Mouse (Mus musculus) midbrain, embryonic 16.5 days (tissue): ENCODE data around the gene Mum1. TPM values are rescaled to one million over a fixed set of nuclear protein-coding genes. Genes with fewer than 3 reads are reported as not detected.

Experiments
- ATAC-seq: fragments of 200-750 bp; cut with Nextera tagmentation; 2 replicates; pipeline ENCODE4 v1.8.0; 2017; ENCODE audit warnings: moderate TSS enrichment
- H3K27ac ChIP-seq: fragments of 300-500 bp; sonication (generic); 2 replicates; pipeline ENCODE4 v1.5.1; 2014; ENCODE audit warnings: mild to moderate bottlenecking, low read length, mixed read lengths
- H3K27me3 ChIP-seq: fragments of 300-500 bp; sonication (generic); 2 replicates; pipeline ENCODE4 v1.6.1; 2014; ENCODE audit warnings: low read depth, low read length, mixed read lengths; ENCODE audit not compliant: control insufficient read depth, insufficient read depth
- H3K36me3 ChIP-seq: fragments of 300-500 bp; sonication (generic); 2 replicates; pipeline ENCODE4 v1.6.1; 2014; ENCODE audit warnings: mild to moderate bottlenecking, low read length, moderate library complexity, mixed read lengths; ENCODE audit not compliant: control insufficient read depth, insufficient read depth
- H3K4me1 ChIP-seq: fragments of 300-500 bp; sonication (generic); 2 replicates; pipeline ENCODE4 v1.6.1; 2014; ENCODE audit warnings: mild to moderate bottlenecking, low read length, mixed read lengths; ENCODE audit not compliant: control insufficient read depth, insufficient read depth
- H3K4me2 ChIP-seq: fragments of 300-500 bp; sonication (generic); 2 replicates; pipeline ENCODE4 v1.6.1; 2014; ENCODE audit warnings: mild to moderate bottlenecking, low read length, mixed read lengths
- H3K4me3 ChIP-seq: fragments of 300-500 bp; sonication (generic); 2 replicates; pipeline ENCODE4 v1.5.1; 2014; ENCODE audit warnings: low read depth, mild to moderate bottlenecking, low read length, moderate library complexity, mixed read lengths
- H3K9ac ChIP-seq: fragments of 300-500 bp; sonication (generic); 2 replicates; pipeline ENCODE4 v1.6.1; 2014; ENCODE audit warnings: low read depth, low read length, mixed read lengths
- H3K9me3 ChIP-seq: fragments of 300-500 bp; sonication (generic); replicated peaks from 2 replicates; pipeline ENCODE4 v1.6.1; 2014; ENCODE audit warnings: mild to moderate bottlenecking, low read length, mixed read lengths; ENCODE audit not compliant: control insufficient read depth, poor library complexity, severe bottlenecking
- WGBS: fragments of 180-500 bp; shearing (Covaris S2); extraction: QIAGEN DNeasy Blood & Tissue Kit; methylation state at CpG from one replicate; pipeline ENCODE4 v1.1.7; 2014; 5-methylcytosine and 5-hydroxymethylcytosine counted together
- polyA plus RNA-seq: library from polyadenylated mRNA; unstranded; fragments of >200 nt; fragmentation: Nextera tagmentation; extraction: Ambion mirVana; gene quantifications from 2 replicates; pipeline ENCODE4 v1.2.1, GENCODE M21; 2015

Gene Mum1
- polyA plus RNA-seq, 1 experiment from 2014 or later, result 51.1 TPM

DNA sequence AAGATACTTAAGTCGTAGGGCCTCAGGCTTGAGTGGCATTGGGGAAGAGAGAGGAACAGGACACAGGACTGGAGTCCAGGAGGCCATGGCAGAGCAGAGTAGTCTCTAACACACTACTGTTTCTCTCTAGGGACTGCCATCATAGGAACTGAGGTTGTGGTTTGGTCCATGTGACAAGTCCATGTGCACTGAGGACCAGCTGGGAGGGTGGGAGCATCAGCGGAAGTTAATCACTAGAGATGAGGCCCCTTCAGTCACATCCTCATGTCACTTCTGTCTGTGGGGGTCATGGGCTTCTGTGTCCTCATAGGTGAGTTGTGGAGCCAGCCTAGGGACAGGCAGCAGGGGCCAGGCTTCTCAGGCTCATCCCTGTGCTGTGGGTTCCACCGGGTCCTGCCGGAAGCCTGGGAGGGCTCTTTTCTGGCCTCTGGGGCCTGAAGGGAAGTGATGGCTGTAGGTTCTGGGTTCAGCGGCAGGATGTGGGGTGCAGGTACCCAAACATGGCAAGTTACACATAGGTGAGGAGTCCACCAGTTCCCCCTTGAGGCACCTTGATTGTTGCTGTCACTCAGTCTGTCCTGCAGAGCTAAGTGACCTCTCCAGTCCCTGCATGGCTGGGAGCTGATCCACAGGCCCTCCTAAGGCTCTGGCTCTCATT, 45.1 kb downstream of the Mum1 start:
- Histone ChIP-seq H3K9me3 (no peaks in the 10 kb centered on the region), H3K4me1 (peaks cover 40% of the 10 kb centered on the region), H3K27me3 (no peaks in the 10 kb centered on the region), H3K4me3 (no peak overlapping the region), H3K27ac (no peak overlapping the region), H3K4me2 (no peak overlapping the region), H3K36me3 (peaks cover 5% of the 10 kb centered on the region; the same call in 1 of the 2 replicates), H3K9ac (0 out of 2 replicates have a peak overlapping the region, but pooled peaks have one; percentile 4)
- WGBS, result 85% methylated on average over 5 of the region's 5 CpGs
- ATAC-seq, result no peak

GRCm38 (mm10) chr10:80271870-80272585, 45.8 kb downstream of the Mum1 start:
- 88% methylated on average over 8 of the region's 8 CpGs for WGBS
- no peak for ATAC-seq
- Histone ChIP-seq H3K27me3 (no peaks in the 10 kb centered on the region), H3K27ac (no peak overlapping the region), H3K36me3 (peaks cover 7% of the 10 kb centered on the region), H3K4me3 (no peak overlapping the region), H3K9me3 (no peaks in the 10 kb centered on the region), H3K9ac (no peak overlapping the region), H3K4me1 (peaks cover 33% of the 10 kb centered on the region), H3K4me2 (no peak overlapping the region)

DNA sequence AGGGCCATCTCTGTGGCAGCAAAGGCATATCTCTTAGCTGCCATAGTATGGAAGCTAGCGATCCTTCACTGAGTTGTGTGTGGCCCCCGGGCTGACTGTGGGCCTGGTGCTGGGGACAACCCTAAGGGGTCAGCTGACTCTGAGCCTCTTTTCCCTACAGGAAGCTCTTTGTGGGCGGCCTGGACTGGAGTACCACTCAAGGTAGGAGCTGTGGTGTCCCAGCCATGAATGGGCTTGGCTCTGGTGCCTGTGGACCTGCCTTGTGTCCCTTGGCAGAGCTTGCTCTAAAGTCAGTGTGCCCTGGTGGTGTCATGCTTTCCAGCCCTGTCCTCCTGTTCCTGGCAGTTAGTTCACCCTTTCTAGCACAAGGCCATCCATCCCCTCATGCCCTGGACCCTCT, 47.6 kb downstream of the Mum1 start:
- Histone ChIP-seq H3K9ac (no peak overlapping the region), H3K27me3 (no peaks in the 10 kb centered on the region), H3K4me1 (peaks cover 17% of the 10 kb centered on the region), H3K36me3 (peaks cover 25% of the 10 kb centered on the region), H3K27ac (no peak overlapping the region), H3K9me3 (no peaks in the 10 kb centered on the region), H3K4me3 (no peak overlapping the region), H3K4me2 (no peak overlapping the region)
- ATAC-seq, result no peak
- WGBS, result 95% methylated on average over 3 of the region's 3 CpGs

DNA sequence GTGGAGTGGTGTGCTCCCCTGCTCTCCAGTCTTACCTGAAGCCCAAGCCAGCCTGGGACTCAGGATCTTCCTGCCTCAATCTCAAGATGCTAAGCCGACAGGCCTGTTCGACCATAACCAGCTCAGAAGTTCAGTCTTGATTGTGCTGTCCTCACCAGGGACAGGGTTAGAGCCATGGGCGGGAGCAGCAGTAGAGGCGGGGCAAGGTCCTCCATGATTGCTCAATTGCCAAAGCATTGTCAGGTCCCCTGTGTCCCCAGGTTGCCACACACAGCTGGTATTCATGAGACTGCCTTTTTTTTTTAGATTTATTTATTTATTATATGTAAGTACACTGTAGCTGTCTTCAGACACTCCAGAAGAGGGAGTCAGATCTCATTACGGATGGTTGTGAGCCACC, 50.0 kb downstream of the Mum1 start:
- Histone ChIP-seq H3K9me3 (no peaks in the 10 kb centered on the region), H3K27me3 (no peaks in the 10 kb centered on the region), H3K36me3 (peaks cover 39% of the 10 kb centered on the region), H3K27ac (no peak overlapping the region), H3K9ac (no peak overlapping the region), H3K4me2 (no peak overlapping the region), H3K4me1 (no peaks in the 10 kb centered on the region; the same call in 1 of the 2 replicates), H3K4me3 (no peak overlapping the region)
- ATAC-seq, result no peak
- 94% methylated on average over 4 of the region's 5 CpGs for WGBS

DNA sequence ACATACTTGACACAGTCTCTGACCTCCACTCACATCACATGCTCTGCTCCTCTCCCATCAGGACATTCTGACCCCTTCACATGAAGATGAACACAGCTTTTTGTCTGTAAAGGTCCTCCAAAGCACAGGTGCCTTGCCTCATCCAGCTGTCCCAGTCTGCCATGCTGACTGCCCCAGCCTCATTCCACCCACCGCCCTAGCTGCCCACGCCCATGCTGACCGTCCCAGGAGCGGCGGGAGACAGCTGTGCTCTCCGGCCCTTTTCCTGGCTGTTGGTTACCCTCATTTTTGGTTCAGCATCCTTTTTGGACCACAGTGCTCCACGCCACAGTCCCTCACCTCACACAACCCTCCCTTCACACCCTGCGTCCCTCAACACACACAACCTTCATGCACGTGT, 52.2 kb downstream of the Mum1 start:
- 94% methylated on average over 9 of the region's 9 CpGs for WGBS
- H3K36me3 ChIP-seq, result peaks cover 47% of the 10 kb centered on the region
- no peak overlapping the region for H3K27ac ChIP-seq
- no peak overlapping the region for H3K9ac ChIP-seq
- H3K4me3 ChIP-seq, result no peak overlapping the region
- H3K27me3 ChIP-seq, result no peaks in the 10 kb centered on the region
- no peak for ATAC-seq
- no peaks in the 10 kb centered on the region for H3K9me3 ChIP-seq
- no peaks in the 10 kb centered on the region for H3K4me1 ChIP-seq
- H3K4me2 ChIP-seq, result no peak overlapping the region

DNA sequence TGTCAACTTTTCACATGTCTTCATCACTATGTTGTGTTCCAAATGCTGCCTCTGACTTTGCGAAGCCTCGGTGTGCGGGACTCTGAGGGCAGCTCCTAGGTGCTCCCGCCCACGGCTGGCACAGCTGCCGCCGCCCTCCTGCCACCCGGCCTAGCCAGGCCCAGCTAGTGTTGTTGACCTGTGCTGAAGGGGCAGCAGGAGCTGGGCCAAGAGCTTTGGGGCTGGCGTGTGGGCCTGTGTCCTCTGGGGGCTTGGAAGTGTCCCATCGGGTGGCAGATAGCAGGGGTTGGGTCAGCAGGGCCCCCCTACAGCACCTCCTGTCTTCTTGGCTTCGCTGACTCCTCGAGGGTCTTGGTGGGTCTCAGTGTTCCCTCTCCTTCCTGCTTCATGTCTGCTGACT, 53.0 kb downstream of the Mum1 start:
- H3K4me2 ChIP-seq, result no peak overlapping the region
- no peak overlapping the region for H3K4me3 ChIP-seq
- no peak overlapping the region for H3K9ac ChIP-seq
- H3K27ac ChIP-seq, result no peak overlapping the region
- H3K36me3 ChIP-seq, result peaks cover 56% of the 10 kb centered on the region
- H3K9me3 ChIP-seq, result no peaks in the 10 kb centered on the region
- no peaks in the 10 kb centered on the region for H3K27me3 ChIP-seq
- no peak for ATAC-seq
- WGBS, result 93% methylated on average over 12 of the region's 12 CpGs
- no peaks in the 10 kb centered on the region for H3K4me1 ChIP-seq

GRCm38 (mm10) chr10:80281304-80281703, 55.1 kb downstream of the Mum1 start:
- H3K27me3 ChIP-seq, result no peaks in the 10 kb centered on the region
- H3K4me1 ChIP-seq, result no peaks in the 10 kb centered on the region
- no peak overlapping the region for H3K9ac ChIP-seq
- no peak overlapping the region for H3K27ac ChIP-seq
- no peak for ATAC-seq
- WGBS, result 84% methylated on average over 7 of the region's 7 CpGs
- no peak overlapping the region for H3K4me3 ChIP-seq
- H3K36me3 ChIP-seq, result peaks cover 66% of the 10 kb centered on the region
- no peak overlapping the region for H3K4me2 ChIP-seq
- no peaks in the 10 kb centered on the region for H3K9me3 ChIP-seq

DNA sequence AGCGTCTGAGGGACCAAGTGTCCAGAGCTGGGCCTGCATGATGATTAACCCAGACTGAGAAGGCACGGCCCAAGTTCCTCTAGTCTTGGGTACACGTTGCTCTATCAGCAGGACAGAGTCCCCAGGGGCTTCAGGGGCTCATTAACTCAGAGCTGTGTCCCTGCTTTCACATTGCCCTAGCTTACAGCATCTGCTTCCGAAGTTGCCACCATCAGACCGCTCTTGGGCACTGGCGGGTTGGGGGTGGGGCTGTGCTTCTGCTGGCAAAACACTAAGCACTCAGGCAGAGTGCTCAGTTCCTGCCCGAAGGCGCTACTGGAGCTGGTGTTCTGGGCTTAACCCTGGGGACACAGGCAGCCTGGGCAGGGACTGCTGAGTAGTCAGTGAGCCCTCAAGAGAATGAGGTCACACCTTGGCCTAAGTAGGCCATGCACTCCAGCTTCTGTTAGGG, 55.7 kb downstream of the Mum1 start:
- Histone ChIP-seq H3K36me3 (peaks cover 68% of the 10 kb centered on the region), H3K4me2 (no peak overlapping the region), H3K4me3 (no peak overlapping the region), H3K27me3 (no peaks in the 10 kb centered on the region), H3K9me3 (no peaks in the 10 kb centered on the region), H3K4me1 (no peaks in the 10 kb centered on the region), H3K9ac (no peak overlapping the region), H3K27ac (no peak overlapping the region)
- 55% methylated on average over 8 of the region's 8 CpGs for WGBS
- no peak for ATAC-seq
